Mouse (Mus musculus): Measurements from ENCODE around the gene Srsf11. TPM values are rescaled to one million over a fixed set of nuclear protein-coding genes. Genes with fewer than 3 reads are reported as not detected.

Gene Srsf11
- polyA plus RNA-seq (2014; fragmentation: Nextera tagmentation; extraction: Ambion mirVana) = 286 and 338 TPM in 2 replicates

GRCm38 (mm10) chr3:158036329-158036988 lies at the start of gene Srsf11, which contains the start of gene Lrrc40:
Gene Srsf11 (minus strand): TSS chr3:158036639.
Gene Lrrc40 (plus strand): TSS chr3:158036662.
- H3K27ac ChIP-seq (ENCODE audit: low read depth, low read length) = peak within 1 kb of the TSS; percentile 83
- peak; percentile 97 for ATAC-seq (ENCODE audit: low FRiP score, low TSS enrichment)
- no peaks in the 10 kb centered on the region for H3K9me3 ChIP-seq (ENCODE audit: control insufficient read depth, low read length)
- no peaks in the 10 kb centered on the region for H3K36me3 ChIP-seq (ENCODE audit: control insufficient read depth, insufficient read depth, low read length)
- H3K4me2 ChIP-seq (replicated peaks; ENCODE audit: low read depth, low read length) = peak within 1 kb of the TSS; percentile 56
- no peaks in the 10 kb centered on the region for H3K27me3 ChIP-seq (ENCODE audit: control insufficient read depth, insufficient read depth, low read length)
- H3K9ac ChIP-seq (ENCODE audit: low read depth, low read length) = peak within 1 kb of the TSS; percentile 89
- peaks cover 10% of the 10 kb centered on the region for H3K4me1 ChIP-seq (ENCODE audit: control insufficient read depth, insufficient read depth, low read length)
- H3K4me3 ChIP-seq (ENCODE audit: low read length) = peak within 1 kb of the TSS; percentile 63
- under 1% methylated on average over 55 of the region's 55 CpGs for WGBS

GRCm38 (mm10) chr3:158077828-158078227 lies 41.4 kb upstream of the Srsf11 start:
- Histone ChIP-seq H3K27ac (ENCODE audit: low read depth, low read length) (no peak overlapping the region), H3K4me2 (replicated peaks; ENCODE audit: low read depth, low read length) (no peak overlapping the region), H3K9me3 (ENCODE audit: control insufficient read depth, low read length) (no peaks in the 10 kb centered on the region), H3K4me3 (ENCODE audit: low read length) (no peak overlapping the region), H3K36me3 (ENCODE audit: control insufficient read depth, insufficient read depth, low read length) (no peaks in the 10 kb centered on the region), H3K9ac (ENCODE audit: low read depth, low read length) (no peak overlapping the region), H3K27me3 (ENCODE audit: control insufficient read depth, insufficient read depth, low read length) (no peaks in the 10 kb centered on the region), H3K4me1 (ENCODE audit: control insufficient read depth, insufficient read depth, low read length) (no peaks in the 10 kb centered on the region)
- 62% methylated on average over 5 of the region's 5 CpGs for WGBS
- ATAC-seq (ENCODE audit: low FRiP score, low TSS enrichment) = no peak

GRCm38 (mm10) chr3:158077380-158077772 lies 40.9 kb upstream of the Srsf11 start:
- H3K4me2 ChIP-seq (replicated peaks; ENCODE audit: low read depth, low read length) = no peak overlapping the region
- H3K9ac ChIP-seq (ENCODE audit: low read depth, low read length) = no peak overlapping the region
- H3K36me3 ChIP-seq (ENCODE audit: control insufficient read depth, insufficient read depth, low read length) = no peaks in the 10 kb centered on the region
- no peak overlapping the region for H3K27ac ChIP-seq (ENCODE audit: low read depth, low read length)
- no peaks in the 10 kb centered on the region for H3K9me3 ChIP-seq (ENCODE audit: control insufficient read depth, low read length)
- no peaks in the 10 kb centered on the region for H3K4me1 ChIP-seq (ENCODE audit: control insufficient read depth, insufficient read depth, low read length)
- H3K4me3 ChIP-seq (ENCODE audit: low read length) = no peak overlapping the region
- ATAC-seq (ENCODE audit: low FRiP score, low TSS enrichment) = no peak
- no peaks in the 10 kb centered on the region for H3K27me3 ChIP-seq (ENCODE audit: control insufficient read depth, insufficient read depth, low read length)
- 51% methylated on average over 1 of the region's 1 CpGs for WGBS

GRCm38 (mm10) chr3:158076685-158077379 lies 40.4 kb upstream of the Srsf11 start:
- Histone ChIP-seq H3K9me3 (ENCODE audit: control insufficient read depth, low read length) (no peaks in the 10 kb centered on the region), H3K36me3 (ENCODE audit: control insufficient read depth, insufficient read depth, low read length) (no peaks in the 10 kb centered on the region), H3K4me3 (ENCODE audit: low read length) (no peak overlapping the region), H3K27ac (ENCODE audit: low read depth, low read length) (no peak overlapping the region), H3K27me3 (ENCODE audit: control insufficient read depth, insufficient read depth, low read length) (no peaks in the 10 kb centered on the region), H3K4me2 (replicated peaks; ENCODE audit: low read depth, low read length) (no peak overlapping the region), H3K4me1 (ENCODE audit: control insufficient read depth, insufficient read depth, low read length) (no peaks in the 10 kb centered on the region), H3K9ac (ENCODE audit: low read depth, low read length) (no peak overlapping the region)
- WGBS = 50% methylated on average over 4 of the region's 4 CpGs
- no peak for ATAC-seq (ENCODE audit: low FRiP score, low TSS enrichment)

- ATAC-seq (ENCODE audit: low FRiP score, low TSS enrichment) = no peak
- WGBS = 88% methylated on average over 2 of the region's 2 CpGs
- Histone ChIP-seq H3K4me1 (ENCODE audit: control insufficient read depth, insufficient read depth, low read length) (no peaks in the 10 kb centered on the region), H3K4me3 (ENCODE audit: low read length) (no peak overlapping the region), H3K9me3 (ENCODE audit: control insufficient read depth, low read length) (no peaks in the 10 kb centered on the region), H3K4me2 (replicated peaks; ENCODE audit: low read depth, low read length) (no peak overlapping the region), H3K36me3 (ENCODE audit: control insufficient read depth, insufficient read depth, low read length) (no peaks in the 10 kb centered on the region), H3K27ac (ENCODE audit: low read depth, low read length) (no peak overlapping the region), H3K9ac (ENCODE audit: low read depth, low read length) (no peak overlapping the region), H3K27me3 (ENCODE audit: control insufficient read depth, insufficient read depth, low read length) (no peaks in the 10 kb centered on the region)
These were observed 38.6 kb upstream of the Srsf11 start for GRCm38 (mm10) chr3:158075004-158075403.

- Histone ChIP-seq H3K27ac (ENCODE audit: low read depth, low read length) (no peak overlapping the region), H3K9me3 (ENCODE audit: control insufficient read depth, low read length) (no peaks in the 10 kb centered on the region), H3K4me2 (replicated peaks; ENCODE audit: low read depth, low read length) (no peak overlapping the region), H3K9ac (ENCODE audit: low read depth, low read length) (no peak overlapping the region), H3K4me1 (ENCODE audit: control insufficient read depth, insufficient read depth, low read length) (no peaks in the 10 kb centered on the region), H3K36me3 (ENCODE audit: control insufficient read depth, insufficient read depth, low read length) (peaks cover 11% of the 10 kb centered on the region; the same call in 1 of the 2 replicates), H3K27me3 (ENCODE audit: control insufficient read depth, insufficient read depth, low read length) (no peaks in the 10 kb centered on the region), H3K4me3 (ENCODE audit: low read length) (no peak overlapping the region)
- WGBS = 69% methylated on average over 9 of the region's 9 CpGs
- no peak for ATAC-seq (ENCODE audit: low FRiP score, low TSS enrichment)
These were observed 32.3 kb upstream of the Srsf11 start for GRCm38 (mm10) chr3:158068613-158069263.

GRCm38 (mm10) chr3:158067916-158068315 lies 31.5 kb upstream of the Srsf11 start:
- Histone ChIP-seq H3K9me3 (ENCODE audit: control insufficient read depth, low read length) (no peaks in the 10 kb centered on the region), H3K4me1 (ENCODE audit: control insufficient read depth, insufficient read depth, low read length) (no peaks in the 10 kb centered on the region), H3K4me3 (ENCODE audit: low read length) (no peak overlapping the region), H3K36me3 (ENCODE audit: control insufficient read depth, insufficient read depth, low read length) (peaks cover 11% of the 10 kb centered on the region; the same call in 1 of the 2 replicates), H3K27me3 (ENCODE audit: control insufficient read depth, insufficient read depth, low read length) (no peaks in the 10 kb centered on the region), H3K4me2 (replicated peaks; ENCODE audit: low read depth, low read length) (no peak overlapping the region), H3K9ac (ENCODE audit: low read depth, low read length) (no peak overlapping the region), H3K27ac (ENCODE audit: low read depth, low read length) (no peak overlapping the region)
- no peak for ATAC-seq (ENCODE audit: low FRiP score, low TSS enrichment)
- 77% methylated on average over 7 of the region's 7 CpGs for WGBS

GRCm38 (mm10) chr3:158065256-158065655 lies 28.8 kb upstream of the Srsf11 start:
- Histone ChIP-seq H3K9ac (ENCODE audit: low read depth, low read length) (no peak overlapping the region), H3K4me2 (replicated peaks; ENCODE audit: low read depth, low read length) (no peak overlapping the region), H3K4me1 (ENCODE audit: control insufficient read depth, insufficient read depth, low read length) (no peaks in the 10 kb centered on the region), H3K4me3 (ENCODE audit: low read length) (no peak overlapping the region), H3K9me3 (ENCODE audit: control insufficient read depth, low read length) (no peaks in the 10 kb centered on the region), H3K27ac (ENCODE audit: low read depth, low read length) (no peak overlapping the region), H3K36me3 (ENCODE audit: control insufficient read depth, insufficient read depth, low read length) (peaks cover 16% of the 10 kb centered on the region; the same call in 1 of the 2 replicates), H3K27me3 (ENCODE audit: control insufficient read depth, insufficient read depth, low read length) (no peaks in the 10 kb centered on the region)
- WGBS = 93% methylated on average over 2 of the region's 2 CpGs
- no peak for ATAC-seq (ENCODE audit: low FRiP score, low TSS enrichment)

All from kidney, embryonic 14.5 days (tissue).